Comparison of ENCODE assay signal across 14 mouse cellular contexts in genomic region chrX:20792417-20792816, GRCm38 (mm10).
"Had no signal": no experiment of that assay in that cellular context is flagged by ENCODE, and none has a peak within 500 bp of the region (broad histone marks: within the 10 kb centered on the region; RNA-seq: fewer than 3 reads in every experiment).

No protein-coding gene starts in this region.

- DNase-seq: kidney, adult 9 months; kidney, postnatal 36 days; layer of hippocampus, adult 9-11 months; layer of hippocampus, postnatal 36 days; lung, embryonic 14.5 days; lung, postnatal 14 days; right cerebral cortex, postnatal 14 days; thymus, postnatal 4 days had no signal

- H3K27me3 ChIP-seq: limb, embryonic 15.5 days; liver, embryonic 15.5 days; megakaryocyte, embryonic 14.5 days; midbrain, embryonic 12.5 days had no signal

- H3K4me2 ChIP-seq: limb, embryonic 15.5 days; liver, embryonic 15.5 days; lung, embryonic 14.5 days; midbrain, embryonic 12.5 days had no signal

- H3K36me3 ChIP-seq: limb, embryonic 15.5 days; liver, embryonic 15.5 days; midbrain, embryonic 12.5 days had no signal

- H3K4me1 ChIP-seq: limb, embryonic 15.5 days; midbrain, embryonic 12.5 days had no signal

- H3K9me3 ChIP-seq: limb, embryonic 15.5 days; liver, embryonic 15.5 days; megakaryocyte, embryonic 14.5 days; midbrain, embryonic 12.5 days had no signal

- H3K4me3 ChIP-seq: limb, embryonic 15.5 days; liver, embryonic 15.5 days; megakaryocyte, embryonic 14.5 days; midbrain, embryonic 12.5 days had no signal

- H3K27ac ChIP-seq: kidney, postnatal 0 days; limb, embryonic 15.5 days; liver, embryonic 15.5 days; macrophage; midbrain, embryonic 12.5 days had no signal

- H3K9ac ChIP-seq: limb, embryonic 15.5 days; liver, embryonic 15.5 days; lung, embryonic 14.5 days; midbrain, embryonic 12.5 days had no signal
